Mouse (Mus musculus) heart, adult 18-20 months (tissue): Measurements from ENCODE around the gene Olfr773. TPM values are rescaled to one million over a fixed set of nuclear protein-coding genes. Genes with fewer than 3 reads are reported as not detected.
"Not testable (repeated sequence)": the region's sequence is repeated elsewhere in the genome, so short reads cannot be mapped to it uniquely, and the experiment has no call there.

Experiments
- DNase-seq, 2 experiments: peaks; one replicate each; pipeline ENCODE4 v3.0.0; 2021 to 2022; ENCODE audit warnings: mixed read lengths in 1 of 2
- long read RNA-seq, 2 experiments: library from polyadenylated mRNA; stranded (forward); transcript quantifications; one replicate each; pipeline ENCODE4 v2.0.0; 2021
- total RNA-seq, 2 experiments: library from RNA; stranded (reverse); gene quantifications; 2 replicates each; pipeline ENCODE4 v1.2.3; 2021

The Olfr773 gene
- not detected for total RNA-seq
- long read RNA-seq, experiment 1, result 0 reads
- long read RNA-seq, experiment 2, result 0 reads

DNA sequence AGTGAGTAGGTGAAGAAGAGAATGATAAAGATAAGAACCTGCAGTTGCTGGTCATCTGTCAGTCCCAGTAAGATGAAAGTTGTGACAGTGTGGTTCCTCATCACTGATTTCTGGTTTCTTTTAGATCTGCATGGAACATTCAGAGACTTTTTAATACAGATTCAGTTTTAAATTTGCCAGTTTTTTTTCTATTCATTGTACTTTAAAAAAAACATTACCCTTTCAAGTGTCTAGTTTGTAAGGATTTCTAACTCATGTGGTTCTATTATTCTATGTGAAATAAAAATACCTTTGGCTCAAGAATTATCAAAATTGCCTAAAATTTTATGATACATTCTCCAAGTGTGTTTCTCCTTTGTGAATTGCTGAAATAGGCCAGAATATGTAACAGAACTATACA is at the start of gene Olfr773:
TSS of gene Olfr773 (minus strand) at position 101 of the 400 bp plus-strand sequence.
- not testable (repeated sequence) for DNase-seq

DNA sequence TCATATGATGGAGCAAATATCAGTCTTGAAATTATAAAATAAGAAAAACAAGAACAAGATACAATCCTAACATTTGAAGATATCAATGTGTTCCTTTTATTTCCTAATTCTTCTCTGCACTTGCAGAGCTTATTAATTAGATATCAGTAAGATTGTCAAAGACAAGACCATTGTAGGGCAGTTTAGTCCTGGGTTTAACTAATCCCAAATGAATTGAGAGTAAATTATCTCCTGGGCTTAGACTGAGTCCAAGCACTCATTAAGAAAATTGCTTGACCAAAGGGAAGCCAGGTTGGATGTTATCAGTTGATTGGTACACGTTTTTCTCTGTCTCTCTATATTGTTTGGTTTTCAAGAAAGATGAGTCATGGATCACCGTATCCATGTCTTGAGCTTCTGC is 48.7 kb upstream of the Olfr773 start, which contains the start of gene Olfr774:
TSS of gene Olfr774 (plus strand) at position 301 of the 400 bp plus-strand sequence.
- DNase-seq, result no peak

DNA sequence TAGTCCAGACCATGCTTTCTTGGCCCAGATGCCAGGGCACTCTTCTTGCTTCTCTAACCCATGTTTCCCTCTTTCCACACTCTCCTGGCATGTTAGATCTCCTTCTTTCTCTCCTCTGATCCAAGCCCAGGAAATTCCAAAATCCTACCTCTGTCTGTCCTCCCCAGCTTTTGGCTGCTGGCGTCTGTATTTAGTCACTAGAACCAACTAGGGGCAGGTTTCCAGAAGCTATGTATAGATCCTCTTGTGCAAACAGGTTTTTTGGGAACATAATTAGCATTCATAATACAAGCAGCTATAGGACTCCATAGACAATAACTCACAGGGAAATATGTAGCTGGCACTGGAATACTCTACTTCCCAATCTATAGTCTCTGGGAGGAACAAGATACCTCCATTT is 43.5 kb upstream of the Olfr773 start:
- DNase-seq, result no peak

DNA sequence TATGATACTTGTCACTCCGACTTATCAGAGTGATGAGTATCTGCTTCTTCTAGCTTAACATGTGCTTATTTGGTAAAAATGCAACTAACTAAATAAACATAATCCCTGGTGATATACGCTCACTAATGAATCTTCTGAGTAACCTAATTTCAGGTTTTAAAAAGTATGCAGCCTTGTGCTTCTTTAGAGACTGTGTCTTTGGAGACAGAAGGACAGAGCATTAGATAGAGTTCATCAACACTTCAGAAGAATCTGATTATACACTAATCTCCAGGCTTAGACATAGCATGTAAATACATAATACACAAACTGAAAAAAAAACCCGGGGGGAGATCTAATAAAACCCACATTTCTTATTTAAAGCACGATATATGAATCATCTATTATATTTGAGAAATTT is 9.4 kb downstream of the Olfr773 start, which contains the start of gene Olfr772:
TSS of gene Olfr772 (minus strand) at position 101 of the 400 bp plus-strand sequence.
- DNase-seq, result not testable (repeated sequence)

DNA sequence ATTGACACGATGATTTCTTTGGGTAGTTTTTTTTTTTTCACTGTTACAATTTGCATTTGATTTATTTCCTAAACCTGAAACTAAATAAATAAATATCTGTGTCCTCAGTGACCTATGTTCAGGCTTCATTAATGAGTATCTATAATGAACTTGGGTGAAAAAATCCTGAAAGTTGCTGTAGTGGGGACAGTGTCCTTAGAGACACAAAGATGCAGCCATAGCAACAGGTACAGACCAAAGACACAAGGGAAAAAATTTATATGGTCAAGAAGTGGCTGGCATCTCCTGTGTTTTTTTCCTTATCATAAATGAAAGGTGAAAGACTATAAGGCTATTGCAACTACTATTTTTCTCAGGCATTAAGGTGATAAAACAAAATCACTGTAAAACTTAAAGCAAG is 22.6 kb downstream of the Olfr773 start, which contains the start of gene Olfr771:
TSS of gene Olfr771 (minus strand) at position 101 of the 400 bp plus-strand sequence.
- no peak for DNase-seq

DNA sequence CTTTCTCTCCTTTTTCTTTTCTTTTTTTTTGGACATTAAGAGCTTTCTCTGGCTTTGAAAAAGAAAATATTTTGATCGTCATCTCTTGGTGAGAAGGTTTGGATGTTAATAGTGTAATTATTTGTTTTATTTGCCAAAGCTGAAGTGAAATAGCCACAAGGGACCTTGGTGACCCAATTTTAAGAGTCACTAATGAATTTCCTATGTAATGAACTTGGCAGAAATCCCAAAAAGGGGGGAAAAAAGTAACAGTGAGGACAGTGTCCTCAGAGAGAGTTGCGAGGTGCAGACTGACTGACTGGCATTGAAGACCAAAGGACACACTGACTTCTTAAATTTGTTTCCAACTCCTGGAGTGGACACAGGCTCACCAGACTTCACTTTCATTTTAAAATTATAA is 48.3 kb downstream of the Olfr773 start, which contains the start of gene Olfr770:
TSS of gene Olfr770 (minus strand) at position 101 of the 400 bp plus-strand sequence.
- no peak for DNase-seq

Other genes starting within 250 kb of the Olfr773 start
- gene Mettl7b, start 226.4 kb downstream of the Olfr773 start, total RNA-seq, result not detected
- not detected for gene Olfr9, start 198.0 kb downstream of the Olfr773 start, total RNA-seq
- gene Olfr763, start 176.6 kb downstream of the Olfr773 start, total RNA-seq, result not detected
- gene Olfr764-ps1, start 147.5 kb downstream of the Olfr773 start, total RNA-seq, result not detected
- gene Olfr765, start 137.4 kb downstream of the Olfr773 start, total RNA-seq, result not detected
- gene Olfr766-ps1, start 118.4 kb downstream of the Olfr773 start, total RNA-seq, result not detected
- gene Olfr767, start 104.5 kb downstream of the Olfr773 start, total RNA-seq, result not detected
- gene Olfr768, start 88.0 kb downstream of the Olfr773 start, total RNA-seq, result not detected
- not detected for gene Olfr769, start 69.6 kb downstream of the Olfr773 start, total RNA-seq
- gene Olfr770, start 48.4 kb downstream of the Olfr773 start, total RNA-seq, result not detected
- not detected for gene Olfr771, start 22.7 kb downstream of the Olfr773 start, total RNA-seq
- not detected for gene Olfr772, start 9.5 kb downstream of the Olfr773 start, total RNA-seq
- gene Olfr774, start 48.8 kb upstream of the Olfr773 start, total RNA-seq, result not detected
- gene Olfr775, start 61.0 kb upstream of the Olfr773 start, total RNA-seq, result not detected
- gene Olfr776, start 71.7 kb upstream of the Olfr773 start, total RNA-seq, result not detected
- gene Olfr777, start 84.1 kb upstream of the Olfr773 start, total RNA-seq, result not detected
- gene Olfr780, start 130.7 kb upstream of the Olfr773 start, total RNA-seq, result not detected
- gene Olfr781, start 141.4 kb upstream of the Olfr773 start, total RNA-seq, result not detected
- gene Olfr782, start 161.4 kb upstream of the Olfr773 start, total RNA-seq, result not detected
- not detected for gene Olfr784, start 196.7 kb upstream of the Olfr773 start, total RNA-seq
- not detected for gene Olfr785, start 218.0 kb upstream of the Olfr773 start, total RNA-seq
- gene Olfr786, start 239.9 kb upstream of the Olfr773 start, total RNA-seq, result not detected